Mouse (Mus musculus): Measurements from ENCODE around the gene Clpp. TPM values are rescaled to one million over a fixed set of nuclear protein-coding genes. Genes with fewer than 3 reads are reported as not detected.

The Clpp gene
- polyA plus RNA-seq, 1 experiment from 2014 or later: 142 TPM

GRCm38 (mm10) chr17:56990966-56991365 is 861 bp downstream of the Clpp start:
- Histone ChIP-seq H3K4me2 (ENCODE audit: low read depth, low read length) (peak overlapping the region; percentile 74), H3K36me3 (ENCODE audit: control insufficient read depth, insufficient read depth, low read length) (peaks cover 39% of the 10 kb centered on the region), H3K9me3 (ENCODE audit: control insufficient read depth, low read length) (no peaks in the 10 kb centered on the region), H3K4me3 (ENCODE audit: low read depth, low read length) (peak overlapping the region; percentile 90), H3K27me3 (replicated peaks; ENCODE audit: control insufficient read depth, insufficient read depth, low read length) (no peaks in the 10 kb centered on the region), H3K9ac (ENCODE audit: low read depth, low read length) (peak overlapping the region; percentile 83), H3K4me1 (ENCODE audit: control insufficient read depth, insufficient read depth, low read length) (peaks cover 6% of the 10 kb centered on the region; the same call in 1 of the 2 replicates), H3K27ac (replicated peaks; ENCODE audit: low read depth, low read length) (no peak overlapping the region)
- no peak for ATAC-seq (ENCODE audit: low read depth)
- 82% methylated on average over 2 of the region's 2 CpGs for WGBS
- no peak for DNase-seq (ENCODE audit: low spot score)

- peaks cover 54% of the 10 kb centered on the region for H3K36me3 ChIP-seq (ENCODE audit: control insufficient read depth, insufficient read depth, low read length)
- H3K4me1 ChIP-seq (ENCODE audit: control insufficient read depth, insufficient read depth, low read length): peaks cover 11% of the 10 kb centered on the region; the same call in 1 of the 2 replicates
- H3K27ac ChIP-seq (replicated peaks; ENCODE audit: low read depth, low read length): no peak overlapping the region
- 92% methylated on average over 8 of the region's 8 CpGs for WGBS
- no peak overlapping the region for H3K9ac ChIP-seq (ENCODE audit: low read depth, low read length)
- no peak overlapping the region for H3K4me3 ChIP-seq (ENCODE audit: low read depth, low read length)
- no peaks in the 10 kb centered on the region for H3K9me3 ChIP-seq (ENCODE audit: control insufficient read depth, low read length)
- no peak for DNase-seq (ENCODE audit: low spot score)
- no peak for ATAC-seq (ENCODE audit: low read depth)
- no peak overlapping the region for H3K4me2 ChIP-seq (ENCODE audit: low read depth, low read length)
- H3K27me3 ChIP-seq (replicated peaks; ENCODE audit: control insufficient read depth, insufficient read depth, low read length): no peaks in the 10 kb centered on the region
Observed at GRCm38 (mm10) chr17:56995046-56995445, 4.9 kb downstream of the Clpp start.

- H3K9me3 ChIP-seq (ENCODE audit: control insufficient read depth, low read length): no peaks in the 10 kb centered on the region
- ATAC-seq (ENCODE audit: low read depth): no peak
- peak overlapping the region; percentile 82 for H3K4me2 ChIP-seq (ENCODE audit: low read depth, low read length)
- H3K27me3 ChIP-seq (replicated peaks; ENCODE audit: control insufficient read depth, insufficient read depth, low read length): no peaks in the 10 kb centered on the region
- peaks cover 5% of the 10 kb centered on the region; the same call in 1 of the 2 replicates for H3K4me1 ChIP-seq (ENCODE audit: control insufficient read depth, insufficient read depth, low read length)
- H3K36me3 ChIP-seq (ENCODE audit: control insufficient read depth, insufficient read depth, low read length): peaks cover 54% of the 10 kb centered on the region
- no peak overlapping the region for H3K27ac ChIP-seq (replicated peaks; ENCODE audit: low read depth, low read length)
- H3K9ac ChIP-seq (ENCODE audit: low read depth, low read length): 0 out of 2 replicates have a peak overlapping the region, but pooled peaks have one; percentile 59
- WGBS: 70% methylated on average over 2 of the region's 2 CpGs
- H3K4me3 ChIP-seq (ENCODE audit: low read depth, low read length): peak overlapping the region; percentile 66
- DNase-seq (ENCODE audit: low spot score): no peak
Observed at GRCm38 (mm10) chr17:56996506-56996905, 6.4 kb downstream of the Clpp start.

GRCm38 (mm10) chr17:56997029-56997667 is 7.0 kb downstream of the Clpp start, which contains the start of gene Alkbh7:
Gene Alkbh7 (plus strand): TSS chr17:56997339.
- Histone ChIP-seq H3K36me3 (ENCODE audit: control insufficient read depth, insufficient read depth, low read length) (peaks cover 53% of the 10 kb centered on the region), H3K9me3 (ENCODE audit: control insufficient read depth, low read length) (no peaks in the 10 kb centered on the region), H3K4me2 (ENCODE audit: low read depth, low read length) (peak within 1 kb of the TSS; percentile 82), H3K4me3 (ENCODE audit: low read depth, low read length) (peak within 1 kb of the TSS; percentile 66), H3K27me3 (replicated peaks; ENCODE audit: control insufficient read depth, insufficient read depth, low read length) (no peaks in the 10 kb centered on the region), H3K4me1 (ENCODE audit: control insufficient read depth, insufficient read depth, low read length) (peaks cover 5% of the 10 kb centered on the region; the same call in 1 of the 2 replicates), H3K9ac (ENCODE audit: low read depth, low read length) (peak within 1 kb of the TSS; percentile 59), H3K27ac (replicated peaks; ENCODE audit: low read depth, low read length) (peak within 1 kb of the TSS; percentile 42)
- 1% methylated on average over 38 of the region's 38 CpGs for WGBS
- ATAC-seq (ENCODE audit: low read depth) (peak; percentile 99), DNase-seq (ENCODE audit: low spot score) (peak; percentile 99)

GRCm38 (mm10) chr17:56999414-56999813 is 9.3 kb downstream of the Clpp start:
- ATAC-seq (ENCODE audit: low read depth) (no peak), DNase-seq (ENCODE audit: low spot score) (no peak)
- peaks cover 5% of the 10 kb centered on the region; the same call in 1 of the 2 replicates for H3K4me1 ChIP-seq (ENCODE audit: control insufficient read depth, insufficient read depth, low read length)
- no peak overlapping the region for H3K4me3 ChIP-seq (ENCODE audit: low read depth, low read length)
- no peaks in the 10 kb centered on the region for H3K9me3 ChIP-seq (ENCODE audit: control insufficient read depth, low read length)
- no peak overlapping the region for H3K4me2 ChIP-seq (ENCODE audit: low read depth, low read length)
- no peak overlapping the region for H3K9ac ChIP-seq (ENCODE audit: low read depth, low read length)
- H3K27me3 ChIP-seq (replicated peaks; ENCODE audit: control insufficient read depth, insufficient read depth, low read length): no peaks in the 10 kb centered on the region
- peaks cover 50% of the 10 kb centered on the region for H3K36me3 ChIP-seq (ENCODE audit: control insufficient read depth, insufficient read depth, low read length)
- 94% methylated on average over 9 of the region's 9 CpGs for whole genome bisulfite sequencing
- H3K27ac ChIP-seq (replicated peaks; ENCODE audit: low read depth, low read length): no peak overlapping the region

- no peak within 1 kb of the TSS for H3K4me3 ChIP-seq (ENCODE audit: low read depth, low read length)
- no peak within 1 kb of the TSS for H3K27ac ChIP-seq (replicated peaks; ENCODE audit: low read depth, low read length)
- peaks cover 5% of the 10 kb centered on the region; the same call in 1 of the 2 replicates for H3K4me1 ChIP-seq (ENCODE audit: control insufficient read depth, insufficient read depth, low read length)
- ATAC-seq (ENCODE audit: low read depth) (no peak), DNase-seq (ENCODE audit: low spot score) (no peak)
- no peak within 1 kb of the TSS for H3K4me2 ChIP-seq (ENCODE audit: low read depth, low read length)
- no peaks in the 10 kb centered on the region for H3K9me3 ChIP-seq (ENCODE audit: control insufficient read depth, low read length)
- WGBS: 84% methylated on average over 9 of the region's 9 CpGs
- no peaks in the 10 kb centered on the region for H3K27me3 ChIP-seq (replicated peaks; ENCODE audit: control insufficient read depth, insufficient read depth, low read length)
- peaks cover 48% of the 10 kb centered on the region for H3K36me3 ChIP-seq (ENCODE audit: control insufficient read depth, insufficient read depth, low read length)
- H3K9ac ChIP-seq (ENCODE audit: low read depth, low read length): no peak within 1 kb of the TSS
Observed at GRCm38 (mm10) chr17:56999968-57000609, 10.0 kb downstream of the Clpp start, which contains the start of gene Pspn. Gene Pspn (minus strand): TSS chr17:57000018.

GRCm38 (mm10) chr17:57001228-57001627 is 11.1 kb downstream of the Clpp start:
- Histone ChIP-seq H3K36me3 (ENCODE audit: control insufficient read depth, insufficient read depth, low read length) (peaks cover 51% of the 10 kb centered on the region), H3K27ac (replicated peaks; ENCODE audit: low read depth, low read length) (no peak overlapping the region), H3K27me3 (replicated peaks; ENCODE audit: control insufficient read depth, insufficient read depth, low read length) (no peaks in the 10 kb centered on the region), H3K9me3 (ENCODE audit: control insufficient read depth, low read length) (no peaks in the 10 kb centered on the region), H3K4me3 (ENCODE audit: low read depth, low read length) (no peak overlapping the region), H3K4me2 (ENCODE audit: low read depth, low read length) (no peak overlapping the region), H3K9ac (ENCODE audit: low read depth, low read length) (no peak overlapping the region), H3K4me1 (ENCODE audit: control insufficient read depth, insufficient read depth, low read length) (peaks cover 5% of the 10 kb centered on the region; the same call in 1 of the 2 replicates)
- 70% methylated on average over 8 of the region's 8 CpGs for WGBS
- DNase-seq (ENCODE audit: low spot score) (no peak), ATAC-seq (ENCODE audit: low read depth) (no peak)

- no peak overlapping the region for H3K27ac ChIP-seq (replicated peaks; ENCODE audit: low read depth, low read length)
- no peak overlapping the region for H3K9ac ChIP-seq (ENCODE audit: low read depth, low read length)
- H3K4me1 ChIP-seq (ENCODE audit: control insufficient read depth, insufficient read depth, low read length): no peaks in the 10 kb centered on the region
- DNase-seq (ENCODE audit: low spot score) (no peak), ATAC-seq (ENCODE audit: low read depth) (no peak)
- 91% methylated on average over 7 of the region's 7 CpGs for WGBS
- peaks cover 71% of the 10 kb centered on the region for H3K36me3 ChIP-seq (ENCODE audit: control insufficient read depth, insufficient read depth, low read length)
- no peak overlapping the region for H3K4me2 ChIP-seq (ENCODE audit: low read depth, low read length)
- no peak overlapping the region for H3K4me3 ChIP-seq (ENCODE audit: low read depth, low read length)
- H3K9me3 ChIP-seq (ENCODE audit: control insufficient read depth, low read length): no peaks in the 10 kb centered on the region
- H3K27me3 ChIP-seq (replicated peaks; ENCODE audit: control insufficient read depth, insufficient read depth, low read length): no peaks in the 10 kb centered on the region
Observed at GRCm38 (mm10) chr17:57003994-57004393, 13.9 kb downstream of the Clpp start.
